Mouse (Mus musculus) liver, adult 2 months (tissue): ENCODE data around the gene Nags. TPM values are rescaled to one million over a fixed set of nuclear protein-coding genes. Genes with fewer than 3 reads are reported as not detected.

Experiments used
- DNase-seq: peaks from one replicate; pipeline ENCODE4 v3.0.0-alpha.2; 2011; ENCODE audit warnings: low read depth, low spot score; ENCODE audit errors: extremely low read depth
- H3K27ac ChIP-seq: fragments of 200-500 bp; replicated peaks from 2 replicates; pipeline ENCODE4 v1.5.1; 2012; ENCODE audit warnings: low read depth, mild to moderate bottlenecking, control low read depth, inconsistent platforms, low read length; ENCODE audit not compliant: insufficient read depth
- H3K27me3 ChIP-seq: fragments of 200-500 bp; 2 replicates; pipeline ENCODE4 v1.6.1; 2012; ENCODE audit warnings: mild to moderate bottlenecking, moderate library complexity, low read length, inconsistent platforms; ENCODE audit not compliant: control insufficient read depth, insufficient read depth
- H3K36me3 ChIP-seq: fragments of 200-500 bp; 2 replicates; pipeline ENCODE4 v1.6.1; 2012; ENCODE audit warnings: low read length, inconsistent platforms; ENCODE audit not compliant: control insufficient read depth, insufficient read depth
- H3K4me1 ChIP-seq: fragments of 200-500 bp; 2 replicates; pipeline ENCODE4 v1.6.1; 2011; ENCODE audit warnings: low read length; ENCODE audit not compliant: control insufficient read depth, insufficient read depth
- H3K4me3 ChIP-seq: fragments of 200-500 bp; 2 replicates; pipeline ENCODE4 v1.5.1; 2011; ENCODE audit warnings: low read depth, mild to moderate bottlenecking, control low read depth, low read length, moderate library complexity; ENCODE audit not compliant: insufficient read depth
- H3K79me2 ChIP-seq: fragments of 200-500 bp; 2 replicates; pipeline ENCODE4 v1.6.1; 2012; ENCODE audit warnings: inconsistent platforms, mild to moderate bottlenecking, low read length, moderate library complexity; ENCODE audit not compliant: control insufficient read depth, insufficient read depth
- H3K9ac ChIP-seq: fragments of 200-500 bp; 2 replicates; pipeline ENCODE4 v1.6.1; 2012; ENCODE audit warnings: low read depth, mild to moderate bottlenecking, control low read depth, inconsistent platforms, low read length
- CTCF ChIP-seq: fragments of 200-500 bp; IDR thresholded peaks from 2 replicates; pipeline ENCODE4 v1.5.1; 2011; ENCODE audit warnings: low read depth, low read length, control low read depth
- POLR2A ChIP-seq: fragments of 200-500 bp; IDR thresholded peaks from 2 replicates; pipeline ENCODE4 v1.6.1; 2011; ENCODE audit warnings: low read length, control low read depth; ENCODE audit not compliant: insufficient read depth; ENCODE audit errors: extremely low read depth
- WGBS: fragments of 180-500 bp; shearing (Covaris S2); methylation state at CpG from one replicate; pipeline ENCODE4 v1.1.7; 2018; 5-methylcytosine and 5-hydroxymethylcytosine counted together
- polyA plus RNA-seq: library from polyadenylated mRNA; depleted of rRNA; stranded (reverse); fragments of >200 nt; gene quantifications from 2 replicates; pipeline ENCODE4 v1.2.3, GENCODE M21; 2012; rRNA removed
- total RNA-seq: library from RNA; depleted of rRNA; stranded (reverse); fragments of >200 nt; gene quantifications from 2 replicates; pipeline ENCODE4 v1.2.3, GENCODE M21; 2014; rRNA removed

Gene Nags
- total RNA-seq (58.6 and 81.5 TPM in 2 replicates), polyA plus RNA-seq (135 and 155 TPM in 2 replicates)

DNA sequence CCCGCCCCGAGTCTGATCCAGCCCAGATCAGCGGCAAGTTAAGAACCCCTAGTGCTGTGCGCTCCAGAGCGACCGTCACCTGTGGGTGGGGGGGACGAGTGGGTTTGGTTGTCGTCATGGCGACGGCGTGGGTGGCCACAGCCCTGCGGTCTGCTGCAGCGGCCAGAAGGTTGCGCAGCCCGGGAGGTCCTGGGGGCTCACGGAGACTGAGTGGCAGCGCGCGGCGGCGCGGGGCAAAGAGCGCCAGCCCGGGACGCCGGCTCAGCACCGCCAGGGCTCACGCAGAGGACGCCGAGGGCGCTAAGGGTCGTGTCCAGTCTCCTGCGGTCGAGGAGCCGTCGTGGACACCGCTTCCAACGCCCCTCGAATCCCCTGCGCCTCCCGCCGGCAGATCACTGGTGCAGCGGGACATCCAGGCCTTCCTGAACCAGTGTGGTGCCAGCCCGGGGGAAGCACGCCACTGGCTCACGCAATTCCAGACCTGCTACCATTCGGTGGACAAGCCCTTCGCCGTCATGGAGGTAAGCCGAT lies at the start of gene Nags:
Gene Nags, plus strand, starts transcription at position 43 of the 531 bp plus-strand sequence.
- Histone ChIP-seq H3K36me3 (peaks cover 19% of the 10 kb centered on the region), H3K4me3 (peak within 1 kb of the TSS; percentile 67), H3K9ac (peak within 1 kb of the TSS; percentile 85), H3K27me3 (no peaks in the 10 kb centered on the region), H3K79me2 (peaks cover 12% of the 10 kb centered on the region; the same call in 1 of the 2 replicates), H3K27ac (peak within 1 kb of the TSS; percentile 94), H3K4me1 (peaks cover 12% of the 10 kb centered on the region)
- WGBS = 2% methylated on average over 50 of the region's 50 CpGs
- DNase-seq = no peak
- TF ChIP-seq POLR2A = peak; percentile 93
- no peak for TF ChIP-seq CTCF

DNA sequence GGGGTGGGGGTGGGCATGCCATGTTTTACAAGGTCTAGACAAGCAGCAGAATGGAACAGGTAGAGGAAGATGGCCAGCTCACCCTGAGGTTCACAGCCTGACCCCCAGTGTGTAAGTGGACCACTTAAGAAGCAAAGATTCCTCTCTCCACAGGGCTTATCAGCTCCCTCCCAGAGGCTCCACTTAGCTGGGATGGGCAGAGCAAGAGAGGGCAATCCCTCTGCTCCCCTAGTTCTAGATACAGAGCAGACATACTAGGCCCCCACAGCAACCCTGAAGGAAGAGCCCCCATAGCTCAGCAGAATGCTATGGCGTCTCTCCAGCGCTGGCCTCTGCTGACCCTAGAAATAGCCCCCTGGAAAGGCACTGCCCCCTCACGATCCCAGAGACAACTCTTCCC lies 49.6 kb upstream of the Nags start:
- H3K27me3 ChIP-seq = no peaks in the 10 kb centered on the region
- no peak for DNase-seq
- H3K9ac ChIP-seq = no peak overlapping the region
- no peaks in the 10 kb centered on the region for H3K79me2 ChIP-seq
- WGBS = 91% methylated on average over 3 of the region's 3 CpGs
- H3K27ac ChIP-seq = no peak overlapping the region
- TF ChIP-seq CTCF = no peak
- no peak for TF ChIP-seq POLR2A
- no peak overlapping the region for H3K4me3 ChIP-seq
- H3K36me3 ChIP-seq = no peaks in the 10 kb centered on the region
- 0 out of 2 replicates have a peak, but pooled peaks cover 3% of the 10 kb centered on the region for H3K4me1 ChIP-seq

DNA sequence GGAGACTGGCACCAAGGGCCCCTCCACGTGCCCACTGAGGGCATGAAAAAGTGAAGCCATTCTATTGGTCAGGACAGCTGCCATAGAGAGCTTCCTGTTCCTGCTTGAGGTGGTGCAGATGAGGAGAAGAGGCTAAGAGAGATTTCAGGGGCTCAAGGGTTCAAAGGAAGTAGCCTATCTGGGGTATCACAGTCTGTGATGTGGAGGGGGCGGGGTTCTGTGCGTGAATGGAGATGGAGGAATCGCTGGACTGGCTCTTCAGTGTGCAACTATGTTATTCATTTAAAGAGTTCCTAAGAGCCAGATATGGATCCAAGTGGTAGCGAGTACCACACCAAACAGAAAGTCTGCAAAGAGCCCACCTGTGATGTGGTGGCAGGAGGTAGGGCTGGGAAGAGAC lies 48.9 kb upstream of the Nags start:
- WGBS = 77% methylated on average over 5 of the region's 5 CpGs
- Histone ChIP-seq H3K27ac (no peak overlapping the region), H3K27me3 (no peaks in the 10 kb centered on the region), H3K9ac (no peak overlapping the region), H3K36me3 (no peaks in the 10 kb centered on the region), H3K4me3 (no peak overlapping the region), H3K4me1 (0 out of 2 replicates have a peak, but pooled peaks cover 3% of the 10 kb centered on the region), H3K79me2 (no peaks in the 10 kb centered on the region)
- DNase-seq = no peak
- no peak for TF ChIP-seq CTCF
- no peak for TF ChIP-seq POLR2A

DNA sequence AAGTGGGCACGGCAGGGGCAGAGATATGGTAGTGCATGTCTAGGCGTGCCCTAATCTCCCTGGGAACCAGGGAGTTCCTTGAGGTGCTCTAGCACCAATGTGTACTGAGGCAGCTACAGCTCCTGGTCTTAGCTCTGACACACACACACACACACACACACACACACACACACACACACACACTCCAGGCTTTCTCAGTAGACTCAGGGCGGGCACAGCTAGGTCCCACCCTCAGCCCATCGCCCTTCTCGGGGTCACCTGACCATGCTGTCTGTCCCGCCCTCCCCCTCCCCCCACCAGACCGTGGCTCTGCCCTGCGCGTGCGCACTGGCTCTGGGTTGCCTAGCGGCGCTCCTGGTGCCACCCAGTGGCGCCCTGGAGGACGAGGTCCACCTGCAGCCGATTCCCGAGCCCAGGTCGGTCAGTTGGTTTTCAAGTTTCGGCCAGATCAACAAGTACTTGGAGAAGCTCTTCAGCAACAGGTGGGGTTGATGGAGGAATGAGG lies 48.4 kb upstream of the Nags start:
- H3K36me3 ChIP-seq = no peaks in the 10 kb centered on the region
- WGBS = 2% methylated on average over 18 of the region's 18 CpGs
- peak; percentile 64 for DNase-seq
- TF ChIP-seq POLR2A (no peak), CTCF (peak; percentile 70)
- H3K79me2 ChIP-seq = no peaks in the 10 kb centered on the region
- H3K27ac ChIP-seq = no peak overlapping the region
- 0 out of 2 replicates have a peak, but pooled peaks cover 3% of the 10 kb centered on the region for H3K4me1 ChIP-seq
- H3K27me3 ChIP-seq = no peaks in the 10 kb centered on the region
- H3K4me3 ChIP-seq = no peak overlapping the region
- no peak overlapping the region for H3K9ac ChIP-seq

DNA sequence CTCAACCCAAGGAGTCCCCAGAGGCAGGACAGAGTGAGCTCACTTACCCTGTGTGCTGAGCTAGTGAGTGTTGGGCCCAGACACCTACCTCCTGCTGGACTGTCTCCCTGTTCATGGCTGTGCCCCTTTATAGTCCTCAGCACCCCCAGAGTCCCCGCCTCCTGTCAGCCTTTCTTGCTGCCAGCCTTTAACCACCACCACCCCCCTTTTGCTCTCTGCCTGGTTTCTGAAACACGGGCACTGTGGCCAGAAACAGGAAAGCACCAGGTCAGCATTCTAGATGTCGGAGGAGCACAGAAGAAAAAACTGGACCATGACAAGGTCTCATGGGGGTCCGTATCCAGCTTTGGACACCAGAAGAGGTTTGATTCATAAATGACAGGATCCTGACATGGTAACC lies 44.1 kb upstream of the Nags start, which contains the start of gene Ppy:
Gene Ppy, minus strand, starts transcription at position 101 of the 400 bp plus-strand sequence.
- peaks cover 1% of the 10 kb centered on the region; the same call in 1 of the 2 replicates for H3K27me3 ChIP-seq
- H3K4me3 ChIP-seq = no peak within 1 kb of the TSS
- no peak within 1 kb of the TSS for H3K27ac ChIP-seq
- WGBS = 84% methylated on average over 4 of the region's 4 CpGs
- no peak within 1 kb of the TSS for H3K9ac ChIP-seq
- no peaks in the 10 kb centered on the region for H3K36me3 ChIP-seq
- DNase-seq = no peak
- no peaks in the 10 kb centered on the region for H3K79me2 ChIP-seq
- TF ChIP-seq POLR2A (no peak), CTCF (no peak)
- 0 out of 2 replicates have a peak, but pooled peaks cover 3% of the 10 kb centered on the region for H3K4me1 ChIP-seq
